Mouse (Mus musculus): ENCODE data around the gene Zfhx3. TPM values are rescaled to one million over a fixed set of nuclear protein-coding genes. Genes with fewer than 3 reads are reported as not detected.

Zfhx3 gene
- total RNA-seq, 2 experiments from 2014 or later: 0.38 to 0.43 TPM

- no peak for ATAC-seq (replicated peaks; ENCODE audit: low FRiP score, poor library complexity, severe bottlenecking)
Observed at GRCm38 (mm10) chr8:108887890-108888289, 945.4 kb downstream of the Zfhx3 start.

GRCm38 (mm10) chr8:108888924-108889323, 946.5 kb downstream of the Zfhx3 start:
- ATAC-seq (replicated peaks; ENCODE audit: low FRiP score, poor library complexity, severe bottlenecking): no peak

DNA sequence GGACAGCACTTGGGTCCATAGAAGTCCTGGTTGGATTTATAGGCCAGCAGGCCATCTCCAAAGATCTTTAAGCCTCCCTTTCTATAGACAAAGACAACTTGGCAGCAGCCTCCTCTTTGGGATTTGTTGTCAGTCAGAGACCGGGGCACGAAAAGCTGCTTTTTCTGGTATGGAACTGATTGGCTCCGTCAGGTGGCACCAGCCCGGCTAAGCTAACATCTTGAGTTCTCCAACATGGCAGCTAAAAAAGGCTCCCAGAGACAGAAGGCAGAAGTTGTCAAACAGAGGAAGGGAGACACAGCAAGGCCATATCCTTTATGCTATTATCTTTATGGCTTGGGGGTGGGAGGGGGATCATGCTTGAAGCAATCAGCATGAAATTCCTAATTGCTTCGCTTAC, 947.0 kb downstream of the Zfhx3 start:
- no peak for ATAC-seq (replicated peaks; ENCODE audit: low FRiP score, poor library complexity, severe bottlenecking)

DNA sequence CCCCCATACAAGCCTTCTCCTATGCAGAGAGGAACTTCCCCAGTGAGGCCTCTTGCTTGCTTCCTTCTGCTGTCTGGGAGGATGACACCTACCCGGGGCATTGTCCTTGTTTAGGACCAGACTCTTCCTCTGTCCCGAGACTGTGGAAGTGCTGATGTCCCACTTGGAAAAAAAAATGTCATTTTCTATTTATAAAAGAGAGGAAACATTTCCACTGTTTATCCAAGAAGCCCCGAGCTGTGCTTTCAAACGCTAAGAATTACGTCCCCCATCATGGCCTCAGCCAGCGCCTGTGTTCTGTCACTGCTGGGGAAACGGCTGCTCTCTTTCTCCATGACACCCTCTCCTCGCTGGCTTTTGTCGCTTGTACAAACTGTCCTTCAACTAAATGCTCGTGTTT, 951.8 kb downstream of the Zfhx3 start:
- no peak for ATAC-seq (replicated peaks; ENCODE audit: low FRiP score, poor library complexity, severe bottlenecking)

- no peak for ATAC-seq (replicated peaks; ENCODE audit: low FRiP score, poor library complexity, severe bottlenecking)
Observed at GRCm38 (mm10) chr8:108896468-108897346, 954.3 kb downstream of the Zfhx3 start.

- ATAC-seq (replicated peaks; ENCODE audit: low FRiP score, poor library complexity, severe bottlenecking): no peak
Observed at GRCm38 (mm10) chr8:108897347-108898100, 955.1 kb downstream of the Zfhx3 start.

DNA sequence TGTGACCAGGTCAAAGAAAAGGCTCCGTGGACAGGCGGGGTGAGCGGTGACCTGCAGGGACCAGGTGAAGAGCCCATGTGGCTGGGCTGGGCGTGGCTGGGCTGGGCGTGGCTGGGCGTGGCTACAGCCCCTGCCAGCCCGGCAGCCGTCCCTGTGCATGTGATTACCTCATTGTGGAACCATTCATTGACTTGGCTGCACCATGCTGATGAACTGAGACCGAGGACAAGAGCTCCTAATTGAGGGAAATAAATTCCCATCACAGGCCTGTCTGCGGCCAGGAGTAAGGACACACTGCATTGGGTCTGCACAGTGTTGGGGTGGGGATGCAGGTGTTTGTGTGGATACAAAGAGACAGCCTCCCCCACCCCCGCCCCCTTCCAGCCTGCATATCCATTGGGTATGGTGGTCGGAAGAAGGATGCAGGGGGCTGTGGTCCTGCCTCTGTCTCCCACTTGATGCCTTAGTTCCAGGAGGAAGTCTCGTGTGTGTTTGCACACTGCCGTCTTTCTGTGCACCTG, 956.9 kb downstream of the Zfhx3 start:
- ATAC-seq (replicated peaks; ENCODE audit: low FRiP score, poor library complexity, severe bottlenecking): no peak

GRCm38 (mm10) chr8:108900541-108900940, 958.1 kb downstream of the Zfhx3 start:
- no peak for ATAC-seq (replicated peaks; ENCODE audit: low FRiP score, poor library complexity, severe bottlenecking)

- no peak for ATAC-seq (replicated peaks; ENCODE audit: low FRiP score, poor library complexity, severe bottlenecking)
Observed at GRCm38 (mm10) chr8:108901208-108901607, 958.8 kb downstream of the Zfhx3 start.

GRCm38 (mm10) chr8:108903550-108903949, 961.1 kb downstream of the Zfhx3 start:
- ATAC-seq (replicated peaks; ENCODE audit: low FRiP score, poor library complexity, severe bottlenecking): no peak

DNA sequence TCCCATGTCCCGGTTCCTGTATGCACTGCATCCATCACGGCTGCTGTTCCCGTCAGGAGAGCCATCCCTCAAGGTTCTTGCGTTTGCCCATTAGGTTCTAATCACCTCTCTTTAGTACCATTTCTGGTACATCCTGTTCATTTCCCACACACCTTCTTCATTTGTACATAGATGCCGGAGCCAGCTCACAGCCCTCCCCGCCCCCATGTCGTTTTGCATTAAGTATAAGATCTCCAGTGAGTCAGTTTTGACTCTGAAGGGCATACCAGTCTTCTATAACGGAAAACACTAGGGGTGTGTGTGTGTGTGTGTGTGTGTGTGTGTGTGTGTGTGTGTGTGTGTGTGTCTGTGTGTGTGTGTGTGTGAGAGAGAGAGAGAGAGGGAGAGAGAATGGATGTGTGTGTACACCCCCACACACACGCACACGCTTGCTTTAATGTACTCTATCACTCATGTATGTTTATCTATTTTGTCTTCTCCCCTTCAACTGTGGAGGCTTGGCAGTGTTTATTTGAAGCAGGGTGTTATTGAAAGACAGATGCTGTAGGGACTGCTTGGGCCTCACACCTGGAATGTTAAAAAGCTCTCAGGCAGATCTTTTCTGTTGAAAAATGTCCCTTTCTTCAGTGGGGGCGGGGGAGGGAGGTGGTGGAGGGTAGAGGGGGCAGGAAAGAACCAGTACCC, 962.0 kb downstream of the Zfhx3 start:
- no peak for ATAC-seq (replicated peaks; ENCODE audit: low FRiP score, poor library complexity, severe bottlenecking)

- ATAC-seq (replicated peaks; ENCODE audit: low FRiP score, poor library complexity, severe bottlenecking): no peak
Observed at GRCm38 (mm10) chr8:108908066-108908465, 965.6 kb downstream of the Zfhx3 start.

- ATAC-seq (replicated peaks; ENCODE audit: low FRiP score, poor library complexity, severe bottlenecking): no peak
Observed at GRCm38 (mm10) chr8:108908540-108908939, 966.1 kb downstream of the Zfhx3 start.

DNA sequence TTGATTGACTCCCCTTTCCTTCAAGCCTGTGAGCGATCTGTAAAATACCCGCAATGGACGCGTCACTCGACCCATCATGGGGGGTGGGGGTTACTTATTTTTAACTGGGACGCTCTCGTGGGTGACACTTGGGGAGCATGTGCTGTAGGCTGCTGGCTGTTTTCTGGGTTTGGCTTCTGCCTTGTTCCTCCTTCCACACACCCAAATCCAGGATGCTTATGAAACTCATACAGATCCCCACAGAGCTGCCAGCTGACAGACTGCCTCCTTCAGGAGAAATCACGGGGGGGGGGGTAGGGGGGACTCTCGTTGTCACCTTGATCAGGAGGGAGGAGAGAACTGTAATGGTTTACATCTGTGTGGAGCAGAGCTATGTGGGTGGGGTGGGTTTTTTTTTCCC, 966.6 kb downstream of the Zfhx3 start:
- no peak for ATAC-seq (replicated peaks; ENCODE audit: low FRiP score, poor library complexity, severe bottlenecking)

DNA sequence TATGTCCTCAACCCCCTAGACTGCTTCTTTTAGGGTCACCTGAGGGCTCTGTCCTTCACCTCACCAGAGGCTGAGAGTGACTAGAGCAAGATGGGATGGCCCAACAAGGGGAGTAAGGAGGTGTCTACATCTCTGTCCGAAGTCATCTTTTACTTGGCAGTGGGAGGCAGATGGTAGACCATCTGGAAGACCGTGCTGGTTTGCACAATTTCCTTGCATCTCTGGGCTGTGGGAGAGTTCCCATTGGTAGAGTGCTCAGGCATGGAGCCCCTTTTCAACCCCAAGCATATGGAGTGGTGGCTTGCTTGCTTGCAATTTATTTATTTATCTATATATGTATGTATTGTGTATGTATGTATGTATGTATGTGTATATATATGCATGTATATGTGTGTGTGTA, 967.0 kb downstream of the Zfhx3 start:
- ATAC-seq (replicated peaks; ENCODE audit: low FRiP score, poor library complexity, severe bottlenecking): no peak

- ATAC-seq (replicated peaks; ENCODE audit: low FRiP score, poor library complexity, severe bottlenecking): no peak
Observed at GRCm38 (mm10) chr8:108910843-108911242, 968.4 kb downstream of the Zfhx3 start.

- peak; percentile 60; the same call in 1 of the 2 replicates for ATAC-seq (replicated peaks; ENCODE audit: low FRiP score, poor library complexity, severe bottlenecking)
Observed at GRCm38 (mm10) chr8:108911511-108911910, 969.1 kb downstream of the Zfhx3 start.

DNA sequence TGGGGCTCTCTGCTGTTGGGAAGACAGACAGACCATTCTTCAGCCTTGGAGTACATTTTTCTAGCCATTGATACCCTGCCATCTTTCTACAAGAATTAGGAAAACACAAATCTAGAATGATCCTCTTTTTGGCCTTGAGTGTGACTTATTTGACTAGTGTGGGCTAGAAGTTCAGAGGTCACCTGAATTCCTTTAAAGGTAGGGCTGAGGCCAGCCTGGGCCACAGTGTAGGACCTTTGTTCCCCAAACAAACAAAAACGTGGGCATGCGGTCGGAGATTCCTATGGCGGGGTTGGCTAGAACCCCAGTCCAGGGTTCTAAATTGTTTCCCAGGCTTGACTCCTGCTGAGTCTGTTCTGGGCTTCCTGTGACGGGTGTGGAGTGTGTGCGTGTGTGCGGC, 970.6 kb downstream of the Zfhx3 start:
- no peak for ATAC-seq (replicated peaks; ENCODE audit: low FRiP score, poor library complexity, severe bottlenecking)

DNA sequence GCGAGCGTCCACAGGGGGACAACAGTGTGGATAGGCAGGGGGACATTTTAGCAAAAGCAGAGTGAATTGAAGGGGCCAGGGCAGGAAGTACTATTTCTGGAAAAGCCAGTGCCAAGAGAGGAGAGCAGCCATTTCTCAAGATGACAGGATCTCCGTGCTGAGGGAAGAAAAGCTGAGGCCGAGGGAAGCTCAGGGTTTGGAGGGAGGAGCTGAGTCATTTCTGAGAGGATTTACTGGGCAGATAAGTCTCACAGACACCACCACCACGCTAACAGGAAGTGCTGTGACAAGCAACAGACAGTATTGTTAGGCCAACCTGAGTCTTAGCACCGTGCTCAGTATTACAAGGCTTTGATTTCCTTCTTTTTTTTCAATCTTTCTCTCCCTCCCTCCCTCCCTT, 973.0 kb downstream of the Zfhx3 start:
- no peak for ATAC-seq (replicated peaks; ENCODE audit: low FRiP score, poor library complexity, severe bottlenecking)

- no peak for ATAC-seq (replicated peaks; ENCODE audit: low FRiP score, poor library complexity, severe bottlenecking)
Observed at GRCm38 (mm10) chr8:108915876-108916275, 973.4 kb downstream of the Zfhx3 start.
